23 mouse cellular contexts compared by ENCODE assay signal in genomic region chr12:106203526-106203925, GRCm38 (mm10).
DNase-seq lines count a peak whose midpoint lies in the region; ATAC-seq lines count a peak whose summit lies in the region.
"Had no signal": no experiment of that assay in that cellular context is flagged by ENCODE, and none has a peak within 500 bp of the region (broad histone marks: within the 10 kb centered on the region; RNA-seq: fewer than 3 reads in every experiment).

No protein-coding gene starts in this region.

- H3K4me3 ChIP-seq in forebrain, embryonic 15.5 days = no peak overlapping the region
- no peak overlapping the region for H3K4me3 ChIP-seq in forebrain, embryonic 11.5 days (ENCODE audit: low read depth, low read length)
- no peak overlapping the region for H3K4me3 ChIP-seq in hindbrain, embryonic 13.5 days
- no peak overlapping the region for H3K4me3 ChIP-seq in hindbrain, embryonic 11.5 days (ENCODE audit: low read depth, low read length)
- H3K4me3 ChIP-seq in midbrain, embryonic 13.5 days (replicated peaks) = no peak overlapping the region
- no peak overlapping the region for H3K4me3 ChIP-seq in midbrain, embryonic 15.5 days
- H3K4me3 ChIP-seq: forebrain, embryonic 10.5 days; heart, adult 2 months; heart, embryonic 10.5 days; heart, embryonic 13.5 days; hindbrain, embryonic 12.5 days had no signal

- no peaks in the 10 kb centered on the region for H3K9me3 ChIP-seq in forebrain, embryonic 15.5 days
- H3K9me3 ChIP-seq in forebrain, embryonic 11.5 days (ENCODE audit: control insufficient read depth, low read length) = no peaks in the 10 kb centered on the region
- no peaks in the 10 kb centered on the region for H3K9me3 ChIP-seq in hindbrain, embryonic 13.5 days
- no peaks in the 10 kb centered on the region for H3K9me3 ChIP-seq in hindbrain, embryonic 11.5 days (ENCODE audit: control insufficient read depth, low read length)
- H3K9me3 ChIP-seq in midbrain, embryonic 13.5 days = no peaks in the 10 kb centered on the region
- H3K9me3 ChIP-seq in midbrain, embryonic 15.5 days = no peaks in the 10 kb centered on the region
- H3K9me3 ChIP-seq: forebrain, embryonic 10.5 days; heart, embryonic 10.5 days; heart, embryonic 13.5 days; hindbrain, embryonic 12.5 days had no signal

- H3K4me1 ChIP-seq in forebrain, embryonic 15.5 days = peaks cover 19% of the 10 kb centered on the region
- peaks cover 5% of the 10 kb centered on the region; the same call in 1 of the 2 replicates for H3K4me1 ChIP-seq in forebrain, embryonic 11.5 days (replicated peaks; ENCODE audit: control insufficient read depth, insufficient read depth, low read length)
- H3K4me1 ChIP-seq in hindbrain, embryonic 13.5 days (replicated peaks) = peaks cover 4% of the 10 kb centered on the region; the same call in 1 of the 2 replicates
- H3K4me1 ChIP-seq in hindbrain, embryonic 11.5 days (replicated peaks; ENCODE audit: control insufficient read depth, insufficient read depth, low read length) = no peaks in the 10 kb centered on the region; the same call in 1 of the 2 replicates
- peaks cover 19% of the 10 kb centered on the region for H3K4me1 ChIP-seq in midbrain, embryonic 13.5 days (replicated peaks)
- H3K4me1 ChIP-seq in midbrain, embryonic 15.5 days = peaks cover 6% of the 10 kb centered on the region; the same call in 1 of the 2 replicates

- no peaks in the 10 kb centered on the region for H3K36me3 ChIP-seq in forebrain, embryonic 15.5 days
- H3K36me3 ChIP-seq in forebrain, embryonic 11.5 days (ENCODE audit: control insufficient read depth, insufficient read depth, low read length) = no peaks in the 10 kb centered on the region
- H3K36me3 ChIP-seq in hindbrain, embryonic 13.5 days = no peaks in the 10 kb centered on the region
- no peaks in the 10 kb centered on the region for H3K36me3 ChIP-seq in hindbrain, embryonic 11.5 days (ENCODE audit: control insufficient read depth, insufficient read depth, low read length)
- no peaks in the 10 kb centered on the region for H3K36me3 ChIP-seq in midbrain, embryonic 13.5 days
- H3K36me3 ChIP-seq in midbrain, embryonic 15.5 days (replicated peaks) = no peaks in the 10 kb centered on the region
- H3K36me3 ChIP-seq: forebrain, embryonic 10.5 days; heart, embryonic 10.5 days; heart, embryonic 13.5 days; hindbrain, embryonic 12.5 days had no signal

- H3K27me3 ChIP-seq in forebrain, embryonic 15.5 days = no peaks in the 10 kb centered on the region
- no peaks in the 10 kb centered on the region for H3K27me3 ChIP-seq in forebrain, embryonic 11.5 days (ENCODE audit: control insufficient read depth, insufficient read depth, low read length)
- 0 out of 2 replicates have a peak, but pooled peaks cover 6% of the 10 kb centered on the region for H3K27me3 ChIP-seq in hindbrain, embryonic 13.5 days
- no peaks in the 10 kb centered on the region for H3K27me3 ChIP-seq in hindbrain, embryonic 11.5 days (ENCODE audit: control insufficient read depth, insufficient read depth, low read length)
- no peaks in the 10 kb centered on the region for H3K27me3 ChIP-seq in midbrain, embryonic 13.5 days
- no peaks in the 10 kb centered on the region for H3K27me3 ChIP-seq in midbrain, embryonic 15.5 days (replicated peaks)
- H3K27me3 ChIP-seq: hindbrain, embryonic 12.5 days had no signal

- 43% methylated on average over 8 of the region's 8 CpGs for WGBS in forebrain, embryonic 15.5 days
- WGBS in forebrain, embryonic 11.5 days = 90% methylated on average over 8 of the region's 8 CpGs
- 75% methylated on average over 8 of the region's 8 CpGs for WGBS in hindbrain, embryonic 13.5 days
- 91% methylated on average over 8 of the region's 8 CpGs for WGBS in hindbrain, embryonic 11.5 days
- 68% methylated on average over 8 of the region's 8 CpGs for WGBS in midbrain, embryonic 13.5 days
- WGBS in midbrain, embryonic 15.5 days = 45% methylated on average over 8 of the region's 8 CpGs

- ATAC-seq in forebrain, embryonic 15.5 days (replicated peaks) = no peak
- ATAC-seq in forebrain, embryonic 11.5 days (replicated peaks; ENCODE audit: low FRiP score) = no peak
- no peak for ATAC-seq in hindbrain, embryonic 13.5 days (ENCODE audit: low FRiP score)
- no peak for ATAC-seq in hindbrain, embryonic 11.5 days (ENCODE audit: low FRiP score)
- ATAC-seq in midbrain, embryonic 13.5 days = no peak
- no peak for ATAC-seq in midbrain, embryonic 15.5 days (replicated peaks)
- ATAC-seq: activated CD4-positive, CD25-positive, alpha-beta regulatory T cell, adult 4 months; hindbrain, embryonic 16.5 days; intestine, embryonic 16.5 days had no signal

- no peak overlapping the region for H3K9ac ChIP-seq in forebrain, embryonic 15.5 days (replicated peaks)
- no peak overlapping the region for H3K9ac ChIP-seq in forebrain, embryonic 11.5 days (ENCODE audit: low read length)
- no peak overlapping the region for H3K9ac ChIP-seq in hindbrain, embryonic 13.5 days
- H3K9ac ChIP-seq in hindbrain, embryonic 11.5 days (ENCODE audit: low read depth, low read length) = no peak overlapping the region
- H3K9ac ChIP-seq in midbrain, embryonic 13.5 days (replicated peaks) = no peak overlapping the region
- no peak overlapping the region for H3K9ac ChIP-seq in midbrain, embryonic 15.5 days
- H3K9ac ChIP-seq: heart, embryonic 13.5 days; hindbrain, embryonic 12.5 days had no signal

- DNase-seq in forebrain, embryonic 11.5 days (ENCODE audit: low spot score) = no peak
- no peak for DNase-seq in hindbrain, embryonic 11.5 days (ENCODE audit: low spot score)
- DNase-seq: adrenal gland, adult 8-10 months; adrenal gland, postnatal 25 days; cerebellum, adult 18-20 months; cerebellum, adult 9-10 months; cerebellum, postnatal 14 days; gastrocnemius, postnatal 10 days; gastrocnemius, postnatal 36 days; heart, adult 2 months; heart, postnatal 14 days; heart, postnatal 4 days had no signal

- peak overlapping the region; percentile 58 for H3K27ac ChIP-seq in forebrain, embryonic 15.5 days (replicated peaks)
- no peak overlapping the region for H3K27ac ChIP-seq in forebrain, embryonic 11.5 days (ENCODE audit: low read depth, low read length)
- peak overlapping the region; percentile 37; the same call in 1 of the 2 replicates for H3K27ac ChIP-seq in hindbrain, embryonic 13.5 days
- H3K27ac ChIP-seq in hindbrain, embryonic 11.5 days (ENCODE audit: low read depth, low read length) = no peak overlapping the region
- H3K27ac ChIP-seq in midbrain, embryonic 13.5 days = peak overlapping the region; percentile 53; the same call in 1 of the 2 replicates
- no peak overlapping the region; the same call in 1 of the 2 replicates for H3K27ac ChIP-seq in midbrain, embryonic 15.5 days
- H3K27ac ChIP-seq: forebrain, embryonic 10.5 days; heart, adult 2 months; heart, embryonic 10.5 days; heart, embryonic 13.5 days had no signal

- no peak overlapping the region for H3K4me2 ChIP-seq in forebrain, embryonic 15.5 days (replicated peaks)
- no peak overlapping the region for H3K4me2 ChIP-seq in forebrain, embryonic 11.5 days (ENCODE audit: low read depth, low read length, severe bottlenecking)
- H3K4me2 ChIP-seq in hindbrain, embryonic 13.5 days = no peak overlapping the region
- no peak overlapping the region for H3K4me2 ChIP-seq in hindbrain, embryonic 11.5 days (replicated peaks; ENCODE audit: low read depth, low read length)
- no peak overlapping the region for H3K4me2 ChIP-seq in midbrain, embryonic 13.5 days (replicated peaks)
- no peak overlapping the region for H3K4me2 ChIP-seq in midbrain, embryonic 15.5 days
- H3K4me2 ChIP-seq: heart, embryonic 13.5 days; hindbrain, embryonic 12.5 days had no signal

Comparison
In these comparisons a context has a peak if more than half of its experiments do, and no peak if none do; other contexts are left out.
1. H3K27ac ChIP-seq: peak in forebrain, embryonic 15.5 days (single experiment), hindbrain, embryonic 13.5 days (single experiment) and midbrain, embryonic 13.5 days (single experiment); none in forebrain, embryonic 11.5 days (single experiment), hindbrain, embryonic 11.5 days (single experiment) and midbrain, embryonic 15.5 days (single experiment).